Mouse (Mus musculus) cortical plate, adult 2 months (tissue): ENCODE measurements around the gene Ube2j1.

Experiments
- CTCF ChIP-seq: fragments of 200-500 bp; IDR thresholded peaks from 2 replicates; pipeline ENCODE4 v1.5.1; 2011; ENCODE audit warnings: mild to moderate bottlenecking, control low read depth, low read length; ENCODE audit not compliant: insufficient read depth; ENCODE audit errors: extremely low read depth
- POLR2A ChIP-seq: fragments of 200-500 bp; IDR thresholded peaks from 2 replicates; pipeline ENCODE4 v1.6.1; 2011; ENCODE audit warnings: mild to moderate bottlenecking, low read length, control low read depth; ENCODE audit not compliant: insufficient read depth; ENCODE audit errors: extremely low read depth

DNA sequence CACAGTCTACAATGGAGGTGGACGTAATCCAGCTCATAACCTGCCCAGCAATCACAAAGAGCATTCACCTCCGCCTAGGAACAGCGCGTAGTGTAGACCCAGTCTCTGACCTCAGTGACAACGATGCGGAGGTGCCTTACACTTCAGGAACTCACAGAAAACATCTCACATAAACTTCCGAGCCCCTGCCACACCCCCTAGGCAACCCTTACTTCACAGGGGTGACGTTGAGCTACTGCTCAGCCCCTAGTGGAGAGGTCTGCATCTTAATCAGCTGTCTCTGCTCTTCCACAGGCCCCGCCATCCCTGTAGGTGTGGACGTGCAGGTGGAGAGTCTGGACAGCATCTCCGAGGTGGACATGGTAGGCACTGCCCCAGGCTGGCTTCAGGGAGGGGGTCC is 45.9 kb downstream of the Ube2j1 start:
- TF ChIP-seq CTCF (no peak), POLR2A (no peak)
